Mouse (Mus musculus) lung, embryonic 16.5 days (tissue): ENCODE data around the gene Tcte3. TPM values are rescaled to one million over a fixed set of nuclear protein-coding genes. Genes with fewer than 3 reads are reported as not detected.
"Not testable (repeated sequence)": the region's sequence is repeated elsewhere in the genome, so short reads cannot be mapped to it uniquely, and the experiment has no call there.

Experiments
- ATAC-seq: fragments of 200-750 bp; cut with Nextera tagmentation; 2 replicates; pipeline ENCODE4 v1.8.0; 2017; ENCODE audit warnings: low read depth, mild to moderate bottlenecking, moderate library complexity
- H3K27ac ChIP-seq: fragments of 300-500 bp; sonication (generic); 2 replicates; pipeline ENCODE4 v1.5.1; 2014; ENCODE audit warnings: mild to moderate bottlenecking, control low read depth, low read length
- H3K27me3 ChIP-seq: fragments of 300-500 bp; sonication (generic); 2 replicates; pipeline ENCODE4 v1.6.1; 2014; ENCODE audit warnings: low read depth, low read length, mixed read lengths; ENCODE audit not compliant: control insufficient read depth, insufficient read depth
- H3K36me3 ChIP-seq: fragments of 300-500 bp; sonication (generic); 2 replicates; pipeline ENCODE4 v1.6.1; 2014; ENCODE audit warnings: low read length; ENCODE audit not compliant: control insufficient read depth, insufficient read depth
- H3K4me1 ChIP-seq: fragments of 300-500 bp; sonication (generic); replicated peaks from 2 replicates; pipeline ENCODE4 v1.6.1; 2014; ENCODE audit warnings: low read length, mixed read lengths; ENCODE audit not compliant: control insufficient read depth, insufficient read depth
- H3K4me2 ChIP-seq: fragments of 300-500 bp; sonication (generic); 2 replicates; pipeline ENCODE4 v1.6.1; 2014; ENCODE audit warnings: low read depth, low read length, control low read depth
- H3K4me3 ChIP-seq: fragments of 300-500 bp; sonication (generic); 2 replicates; pipeline ENCODE4 v1.5.1; 2014; ENCODE audit warnings: mild to moderate bottlenecking, low read length, control low read depth
- H3K9ac ChIP-seq: fragments of 300-500 bp; sonication (generic); 2 replicates; pipeline ENCODE4 v1.6.1; 2014; ENCODE audit warnings: low read length, control low read depth
- H3K9me3 ChIP-seq: fragments of 300-500 bp; sonication (generic); 2 replicates; pipeline ENCODE4 v1.6.1; 2016; ENCODE audit warnings: low read length; ENCODE audit not compliant: control insufficient read depth
- WGBS: fragments of 180-500 bp; shearing (Covaris S2); extraction: QIAGEN DNeasy Blood & Tissue Kit; methylation state at CpG from one replicate; pipeline ENCODE4 v1.1.7; 2014; 5-methylcytosine and 5-hydroxymethylcytosine counted together
- polyA plus RNA-seq: library from polyadenylated mRNA; unstranded; fragments of >200 nt; fragmentation: Nextera tagmentation; extraction: Ambion mirVana; gene quantifications from 2 replicates; pipeline ENCODE4 v1.2.1, GENCODE M21; 2015

The Tcte3 gene
- polyA plus RNA-seq, 1 experiment from 2014 or later, result 0.95 TPM

- not testable (repeated sequence) for H3K9ac ChIP-seq, H3K4me1 ChIP-seq, H3K9me3 ChIP-seq, H3K4me3 ChIP-seq, H3K27ac ChIP-seq, H3K4me2 ChIP-seq, H3K27me3 ChIP-seq, H3K36me3 ChIP-seq
- ATAC-seq, result peak; percentile 18; the same call in 1 of the 2 replicates
- 91% methylated on average over 5 of the region's 8 CpGs for WGBS
These were observed 12.0 kb upstream of the Tcte3 start for GRCm38 (mm10) chr17:15053183-15053828.

- not testable (repeated sequence) for H3K36me3 ChIP-seq, H3K4me2 ChIP-seq, H3K27me3 ChIP-seq, H3K9me3 ChIP-seq, H3K4me3 ChIP-seq, H3K9ac ChIP-seq, H3K4me1 ChIP-seq, H3K27ac ChIP-seq
- peak; percentile 38 for ATAC-seq
- 83% methylated on average over 1 of the region's 1 CpGs for WGBS
These were observed 11.5 kb upstream of the Tcte3 start for GRCm38 (mm10) chr17:15052766-15053165.

GRCm38 (mm10) chr17:15050338-15050737 is 9.1 kb upstream of the Tcte3 start:
- not testable (repeated sequence) for H3K4me1 ChIP-seq, H3K4me3 ChIP-seq, H3K9ac ChIP-seq, H3K27me3 ChIP-seq, H3K4me2 ChIP-seq, H3K9me3 ChIP-seq, H3K27ac ChIP-seq, H3K36me3 ChIP-seq
- no CpG with 5 or more reads among the region's 1 CpGs for WGBS
- peak; percentile 51 for ATAC-seq

GRCm38 (mm10) chr17:15040455-15040854 is 833 bp downstream of the Tcte3 start:
- not testable (repeated sequence) for H3K4me1 ChIP-seq, H3K9me3 ChIP-seq, ATAC-seq, H3K4me3 ChIP-seq, H3K9ac ChIP-seq, H3K27me3 ChIP-seq, H3K36me3 ChIP-seq, H3K4me2 ChIP-seq, H3K27ac ChIP-seq
- WGBS, result no CpG with 5 or more reads among the region's 3 CpGs

GRCm38 (mm10) chr17:15031414-15031813 is 9.9 kb downstream of the Tcte3 start:
- H3K36me3 ChIP-seq, H3K4me1 ChIP-seq, ATAC-seq, H3K27ac ChIP-seq, H3K4me3 ChIP-seq, H3K4me2 ChIP-seq, H3K9me3 ChIP-seq, H3K9ac ChIP-seq, H3K27me3 ChIP-seq: not testable (repeated sequence)
- WGBS, result no CpG with 5 or more reads among the region's 4 CpGs

GRCm38 (mm10) chr17:15025513-15025912 is 15.8 kb downstream of the Tcte3 start:
- H3K4me3 ChIP-seq, H3K27me3 ChIP-seq, H3K27ac ChIP-seq, H3K4me1 ChIP-seq, H3K4me2 ChIP-seq, H3K36me3 ChIP-seq, ATAC-seq, H3K9ac ChIP-seq, H3K9me3 ChIP-seq: not testable (repeated sequence)
- no CpG with 5 or more reads among the region's 6 CpGs for WGBS

GRCm38 (mm10) chr17:15024502-15025193 is 16.6 kb downstream of the Tcte3 start:
- ATAC-seq, result peak; percentile 82
- no CpG with 5 or more reads among the region's 48 CpGs for WGBS
- not testable (repeated sequence) for H3K4me2 ChIP-seq, H3K36me3 ChIP-seq, H3K9me3 ChIP-seq, H3K4me1 ChIP-seq, H3K9ac ChIP-seq, H3K27ac ChIP-seq, H3K4me3 ChIP-seq, H3K27me3 ChIP-seq

- not testable (repeated sequence) for H3K4me1 ChIP-seq, H3K4me3 ChIP-seq, H3K36me3 ChIP-seq, H3K27me3 ChIP-seq, H3K27ac ChIP-seq, H3K4me2 ChIP-seq, H3K9ac ChIP-seq, H3K9me3 ChIP-seq
- ATAC-seq, result peak; percentile 84
- WGBS, result no CpG with 5 or more reads among the region's 97 CpGs
These were observed 17.3 kb downstream of the Tcte3 start for GRCm38 (mm10) chr17:15023878-15024492.

GRCm38 (mm10) chr17:15021503-15022220 is 19.6 kb downstream of the Tcte3 start:
- not testable (repeated sequence) for H3K4me2 ChIP-seq, H3K36me3 ChIP-seq, H3K9me3 ChIP-seq, H3K27me3 ChIP-seq, H3K9ac ChIP-seq, H3K4me3 ChIP-seq, H3K27ac ChIP-seq, H3K4me1 ChIP-seq, ATAC-seq
- 87% methylated on average over 3 of the region's 3 CpGs for WGBS
